Mouse (Mus musculus): Measurements from ENCODE around the gene Bola3.

GRCm38 (mm10) chr6:83348873-83349272, at the start of gene Bola3:
- TF ChIP-seq CTCF (IDR thresholded peaks at IDR 0.05; ENCODE audit: control insufficient read depth, insufficient read depth, insufficient read length) (no peak), MYOG (IDR thresholded peaks at IDR 0.05; ENCODE audit: control insufficient read depth, extremely low read depth, insufficient read length) (no peak)
